Mouse (Mus musculus) lung, embryonic 16.5 days (tissue): ENCODE results near the gene Klf13. TPM values are rescaled to one million over a fixed set of nuclear protein-coding genes. Genes with fewer than 3 reads are reported as not detected.

Experiments
- ATAC-seq: fragments of 200-750 bp; cut with Nextera tagmentation; 2 replicates; pipeline ENCODE4 v1.8.0; 2017; ENCODE audit warnings: low read depth, mild to moderate bottlenecking, moderate library complexity
- H3K27ac ChIP-seq: fragments of 300-500 bp; sonication (generic); 2 replicates; pipeline ENCODE4 v1.5.1; 2014; ENCODE audit warnings: mild to moderate bottlenecking, control low read depth, low read length
- H3K27me3 ChIP-seq: fragments of 300-500 bp; sonication (generic); 2 replicates; pipeline ENCODE4 v1.6.1; 2014; ENCODE audit warnings: low read depth, low read length, mixed read lengths; ENCODE audit not compliant: control insufficient read depth, insufficient read depth
- H3K36me3 ChIP-seq: fragments of 300-500 bp; sonication (generic); 2 replicates; pipeline ENCODE4 v1.6.1; 2014; ENCODE audit warnings: low read length; ENCODE audit not compliant: control insufficient read depth, insufficient read depth
- H3K4me1 ChIP-seq: fragments of 300-500 bp; sonication (generic); replicated peaks from 2 replicates; pipeline ENCODE4 v1.6.1; 2014; ENCODE audit warnings: low read length, mixed read lengths; ENCODE audit not compliant: control insufficient read depth, insufficient read depth
- H3K4me2 ChIP-seq: fragments of 300-500 bp; sonication (generic); 2 replicates; pipeline ENCODE4 v1.6.1; 2014; ENCODE audit warnings: low read depth, low read length, control low read depth
- H3K4me3 ChIP-seq: fragments of 300-500 bp; sonication (generic); 2 replicates; pipeline ENCODE4 v1.5.1; 2014; ENCODE audit warnings: mild to moderate bottlenecking, low read length, control low read depth
- H3K9ac ChIP-seq: fragments of 300-500 bp; sonication (generic); 2 replicates; pipeline ENCODE4 v1.6.1; 2014; ENCODE audit warnings: low read length, control low read depth
- H3K9me3 ChIP-seq: fragments of 300-500 bp; sonication (generic); 2 replicates; pipeline ENCODE4 v1.6.1; 2016; ENCODE audit warnings: low read length; ENCODE audit not compliant: control insufficient read depth
- WGBS: fragments of 180-500 bp; shearing (Covaris S2); extraction: QIAGEN DNeasy Blood & Tissue Kit; methylation state at CpG from one replicate; pipeline ENCODE4 v1.1.7; 2014; 5-methylcytosine and 5-hydroxymethylcytosine counted together
- polyA plus RNA-seq: library from polyadenylated mRNA; unstranded; fragments of >200 nt; fragmentation: Nextera tagmentation; extraction: Ambion mirVana; gene quantifications from 2 replicates; pipeline ENCODE4 v1.2.1, GENCODE M21; 2015

Gene Klf13
- polyA plus RNA-seq, result 39.0 and 40.1 TPM in 2 replicates

GRCm38 (mm10) chr7:63938914-63939396, at the start of gene Klf13:
Gene Klf13, minus strand, starts transcription at chr7:63938915.
- Histone ChIP-seq H3K9ac (peak within 1 kb of the TSS; percentile 88), H3K4me2 (peak within 1 kb of the TSS; percentile 91), H3K27ac (peak within 1 kb of the TSS; percentile 100), H3K9me3 (no peaks in the 10 kb centered on the region), H3K4me3 (peak within 1 kb of the TSS; percentile 62), H3K4me1 (peaks cover 22% of the 10 kb centered on the region), H3K27me3 (no peaks in the 10 kb centered on the region), H3K36me3 (no peaks in the 10 kb centered on the region)
- peak; percentile 88 for ATAC-seq
- WGBS, result under 1% methylated on average over 44 of the region's 50 CpGs

- WGBS, result 84% methylated on average over 2 of the region's 2 CpGs
- H3K27ac ChIP-seq, result no peak overlapping the region
- no peak for ATAC-seq
Measured at GRCm38 (mm10) chr7:63988391-63988790, 49.7 kb upstream of the Klf13 start.

GRCm38 (mm10) chr7:63986407-63987182, 47.9 kb upstream of the Klf13 start:
- peak; percentile 70 for ATAC-seq
- Histone ChIP-seq H3K27ac (no peak overlapping the region), H3K4me3 (no peak overlapping the region), H3K36me3 (no peaks in the 10 kb centered on the region), H3K27me3 (no peaks in the 10 kb centered on the region), H3K4me2 (no peak overlapping the region), H3K9ac (no peak overlapping the region), H3K4me1 (no peaks in the 10 kb centered on the region; the same call in 1 of the 2 replicates), H3K9me3 (no peaks in the 10 kb centered on the region)
- 40% methylated on average over 12 of the region's 12 CpGs for WGBS

More at GRCm38 (mm10) chr7:63988391-63988790, 49.7 kb upstream of the Klf13 start:
- no peaks in the 10 kb centered on the region for H3K9me3 ChIP-seq
- no peaks in the 10 kb centered on the region for H3K36me3 ChIP-seq
- H3K4me2 ChIP-seq, result no peak overlapping the region
- H3K4me1 ChIP-seq, result no peaks in the 10 kb centered on the region; the same call in 1 of the 2 replicates
- H3K27me3 ChIP-seq, result no peaks in the 10 kb centered on the region
- no peak overlapping the region for H3K4me3 ChIP-seq
- no peak overlapping the region for H3K9ac ChIP-seq

GRCm38 (mm10) chr7:63985696-63986406, 47.1 kb upstream of the Klf13 start:
- Histone ChIP-seq H3K9ac (no peak overlapping the region), H3K4me2 (no peak overlapping the region), H3K4me1 (no peaks in the 10 kb centered on the region; the same call in 1 of the 2 replicates), H3K27me3 (no peaks in the 10 kb centered on the region), H3K4me3 (no peak overlapping the region), H3K27ac (no peak overlapping the region), H3K36me3 (no peaks in the 10 kb centered on the region), H3K9me3 (no peaks in the 10 kb centered on the region)
- ATAC-seq, result no peak
- WGBS, result 66% methylated on average over 9 of the region's 9 CpGs

GRCm38 (mm10) chr7:63985266-63985665, 46.6 kb upstream of the Klf13 start:
- Histone ChIP-seq H3K4me3 (no peak overlapping the region), H3K36me3 (no peaks in the 10 kb centered on the region), H3K9ac (no peak overlapping the region), H3K4me2 (no peak overlapping the region), H3K4me1 (no peaks in the 10 kb centered on the region; the same call in 1 of the 2 replicates), H3K9me3 (no peaks in the 10 kb centered on the region), H3K27ac (no peak overlapping the region), H3K27me3 (no peaks in the 10 kb centered on the region)
- ATAC-seq, result no peak
- 79% methylated on average over 7 of the region's 7 CpGs for WGBS

GRCm38 (mm10) chr7:63984329-63984728, 45.6 kb upstream of the Klf13 start:
- H3K36me3 ChIP-seq, result no peaks in the 10 kb centered on the region
- no peak overlapping the region for H3K4me3 ChIP-seq
- no peak overlapping the region for H3K27ac ChIP-seq
- H3K9me3 ChIP-seq, result no peaks in the 10 kb centered on the region
- 73% methylated on average over 2 of the region's 2 CpGs for WGBS
- no peaks in the 10 kb centered on the region; the same call in 1 of the 2 replicates for H3K4me1 ChIP-seq
- H3K27me3 ChIP-seq, result no peaks in the 10 kb centered on the region
- no peak overlapping the region for H3K4me2 ChIP-seq
- ATAC-seq, result no peak
- no peak overlapping the region for H3K9ac ChIP-seq

GRCm38 (mm10) chr7:63977631-63978030, 38.9 kb upstream of the Klf13 start:
- Histone ChIP-seq H3K9ac (no peak overlapping the region), H3K9me3 (no peaks in the 10 kb centered on the region), H3K27me3 (no peaks in the 10 kb centered on the region), H3K4me2 (no peak overlapping the region), H3K36me3 (no peaks in the 10 kb centered on the region), H3K4me3 (no peak overlapping the region), H3K4me1 (no peaks in the 10 kb centered on the region), H3K27ac (no peak overlapping the region)
- WGBS, result 85% methylated on average over 4 of the region's 4 CpGs
- ATAC-seq, result no peak

- Histone ChIP-seq H3K9ac (no peak overlapping the region), H3K4me1 (no peaks in the 10 kb centered on the region), H3K27me3 (no peaks in the 10 kb centered on the region), H3K9me3 (no peaks in the 10 kb centered on the region), H3K27ac (no peak overlapping the region), H3K36me3 (no peaks in the 10 kb centered on the region), H3K4me2 (no peak overlapping the region), H3K4me3 (no peak overlapping the region)
- 70% methylated on average over 4 of the region's 4 CpGs for WGBS
- ATAC-seq, result no peak
Measured at GRCm38 (mm10) chr7:63970986-63971385, 32.3 kb upstream of the Klf13 start.

- H3K4me2 ChIP-seq, result no peak overlapping the region
- H3K4me1 ChIP-seq, result peaks cover 9% of the 10 kb centered on the region
- H3K27ac ChIP-seq, result no peak overlapping the region
- no peaks in the 10 kb centered on the region for H3K36me3 ChIP-seq
- no peak overlapping the region for H3K4me3 ChIP-seq
- H3K9ac ChIP-seq, result no peak overlapping the region
- no peaks in the 10 kb centered on the region for H3K27me3 ChIP-seq
- no peak for ATAC-seq
- no peaks in the 10 kb centered on the region for H3K9me3 ChIP-seq
- WGBS, result 85% methylated on average over 3 of the region's 3 CpGs
Measured at GRCm38 (mm10) chr7:63969941-63970340, 31.2 kb upstream of the Klf13 start.
